Mouse (Mus musculus) 3T3-L1 (cell line): ENCODE measurements around the gene Naa20.

Experiments
- DNase-seq: peaks from one replicate; pipeline ENCODE4 v3.0.0-alpha.2; 2015; ENCODE audit warnings: low read depth, low spot score

Gene Naa20

DNA sequence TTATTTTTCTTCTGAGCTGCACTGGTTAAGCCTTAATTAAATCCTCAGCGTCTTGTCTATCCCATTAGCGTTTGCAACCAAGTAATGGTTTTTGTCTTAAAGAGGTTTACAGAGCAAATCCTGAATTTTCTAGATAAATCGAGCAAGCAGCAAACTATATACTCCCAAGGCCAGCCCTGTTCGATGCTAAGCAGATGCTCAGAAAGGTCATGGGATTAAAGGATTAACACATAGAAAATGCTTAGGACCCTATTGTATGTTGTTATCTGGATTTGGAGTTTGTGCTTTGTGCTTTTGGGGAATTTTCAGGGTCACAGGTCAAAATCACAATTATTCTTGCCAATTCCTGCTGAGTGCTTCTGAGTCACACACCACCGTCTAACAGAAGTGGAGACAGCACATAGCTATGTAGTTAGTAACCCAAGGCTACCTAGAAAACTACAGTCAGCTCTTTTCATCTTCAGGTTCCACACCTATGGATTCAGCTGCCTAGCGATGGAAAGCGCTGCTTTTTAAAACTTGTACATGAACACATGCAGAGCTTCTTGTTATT lies 46.6 kb downstream of the Naa20 start:
- DNase-seq: peak; percentile 89

DNA sequence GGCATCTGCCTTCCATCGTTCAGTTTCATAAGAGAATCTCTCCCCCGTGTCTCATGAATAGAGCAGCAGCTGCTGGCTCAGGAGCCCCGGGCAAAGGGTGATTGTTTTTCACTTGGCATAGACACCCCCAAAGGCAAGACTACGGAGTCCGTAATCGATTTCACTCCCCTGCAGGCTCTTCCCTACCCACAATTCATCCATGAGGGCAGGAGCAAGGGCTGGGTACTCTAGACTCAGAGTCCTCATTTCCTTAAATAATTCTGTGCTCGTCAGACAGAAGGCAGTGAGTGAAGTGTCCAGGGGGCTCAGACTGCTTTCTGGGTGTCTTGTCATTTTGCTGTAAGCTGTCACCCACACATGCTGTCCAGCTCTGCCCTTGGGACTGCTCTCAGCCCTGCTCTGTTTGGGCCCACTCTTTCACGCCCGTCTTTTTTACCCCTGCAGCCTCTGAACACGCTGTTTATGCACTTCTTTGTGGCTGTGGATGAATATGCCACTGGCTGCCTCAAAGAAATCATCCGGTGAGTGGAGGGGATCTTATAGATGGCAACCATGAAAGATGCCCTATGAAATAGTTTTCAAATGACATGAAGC lies 47.7 kb downstream of the Naa20 start:
- no peak for DNase-seq

GRCm38 (mm10) chr2:145950239-145950638 lies 48.3 kb downstream of the Naa20 start:
- no peak for DNase-seq

DNA sequence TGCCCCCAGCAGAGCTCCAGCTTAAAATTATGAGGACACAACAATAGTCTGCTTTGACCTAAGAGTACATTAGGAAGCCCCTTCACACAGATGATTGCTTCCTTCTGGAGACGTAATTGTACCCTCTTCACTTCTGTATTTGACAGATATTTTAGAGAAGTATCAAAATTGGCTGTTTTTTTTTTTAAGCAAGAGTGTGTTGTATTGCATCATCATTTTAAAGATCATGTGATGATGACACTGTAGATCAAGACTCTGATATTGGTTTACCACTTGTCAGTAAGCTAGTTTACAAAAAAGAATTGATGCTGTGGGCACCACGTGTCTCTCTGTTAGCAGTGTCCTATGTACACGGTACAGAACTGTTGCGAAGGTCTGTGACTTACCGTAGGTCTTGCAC lies 50.8 kb downstream of the Naa20 start:
- DNase-seq: no peak

- DNase-seq: no peak
Measured at GRCm38 (mm10) chr2:145955844-145956243, 53.9 kb downstream of the Naa20 start.

DNA sequence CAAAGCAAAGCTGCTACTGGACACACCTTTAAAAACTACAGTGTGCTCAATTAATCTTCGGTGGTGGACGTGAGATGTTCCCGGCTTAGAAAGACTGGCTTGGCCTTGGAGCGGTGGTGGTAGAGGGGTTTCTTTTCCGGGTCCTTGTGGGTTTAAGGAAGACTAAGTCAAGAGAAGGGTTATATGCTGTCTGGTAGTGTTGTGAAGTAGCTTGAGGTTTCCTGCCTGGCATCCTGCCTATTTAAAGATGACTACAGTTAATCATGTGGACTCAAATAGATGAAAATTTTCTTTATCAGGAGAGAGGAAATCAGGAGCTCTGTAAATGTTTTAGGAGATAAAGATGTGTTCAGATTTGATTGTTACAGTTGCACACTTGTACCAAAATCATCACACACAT lies 54.4 kb downstream of the Naa20 start:
- DNase-seq: no peak

GRCm38 (mm10) chr2:145957450-145957849 lies 55.6 kb downstream of the Naa20 start:
- DNase-seq: peak; percentile 71

GRCm38 (mm10) chr2:145958097-145958496 lies 56.2 kb downstream of the Naa20 start:
- no peak for DNase-seq

- no peak for DNase-seq
Measured at GRCm38 (mm10) chr2:145958551-145958950, 56.7 kb downstream of the Naa20 start.

- no peak for DNase-seq
Measured at GRCm38 (mm10) chr2:145961861-145962260, 60.0 kb downstream of the Naa20 start.
